Mouse (Mus musculus) lung, embryonic 15.5 days (tissue): ENCODE measurements around the gene Tbc1d10b. TPM values are rescaled to one million over a fixed set of nuclear protein-coding genes. Genes with fewer than 3 reads are reported as not detected.

Experiments
- ATAC-seq: fragments of 200-750 bp; cut with Nextera tagmentation; 2 replicates; pipeline ENCODE4 v1.8.0; 2017; ENCODE audit warnings: moderate number of reproducible peaks, borderline replicate concordance; ENCODE audit not compliant: low FRiP score, low TSS enrichment; ENCODE audit errors: extremely low read depth
- H3K27ac ChIP-seq: fragments of 300-500 bp; sonication (generic); 2 replicates; pipeline ENCODE4 v1.5.1; 2015; ENCODE audit warnings: moderate library complexity, mild to moderate bottlenecking, inconsistent platforms
- H3K27me3 ChIP-seq: fragments of 300-500 bp; sonication (generic); 2 replicates; pipeline ENCODE4 v1.6.1; 2015; ENCODE audit warnings: inconsistent platforms
- H3K36me3 ChIP-seq: fragments of 300-500 bp; sonication (generic); 2 replicates; pipeline ENCODE4 v1.6.1; 2015; ENCODE audit warnings: inconsistent platforms
- H3K4me1 ChIP-seq: fragments of 300-500 bp; sonication (generic); 2 replicates; pipeline ENCODE4 v1.6.1; 2015; ENCODE audit warnings: inconsistent platforms
- H3K4me2 ChIP-seq: fragments of 300-500 bp; sonication (generic); 2 replicates; pipeline ENCODE4 v1.6.1; 2015; ENCODE audit warnings: inconsistent platforms, mild to moderate bottlenecking, moderate library complexity
- H3K4me3 ChIP-seq: fragments of 300-500 bp; sonication (generic); 2 replicates; pipeline ENCODE4 v1.5.1; 2015; ENCODE audit warnings: mild to moderate bottlenecking, inconsistent platforms
- H3K9ac ChIP-seq: fragments of 300-500 bp; sonication (generic); 2 replicates; pipeline ENCODE4 v1.6.1; 2015; ENCODE audit warnings: inconsistent platforms
- H3K9me3 ChIP-seq: fragments of 300-500 bp; sonication (generic); 2 replicates; pipeline ENCODE4 v1.6.1; 2016; ENCODE audit warnings: inconsistent platforms
- WGBS: fragments of 180-500 bp; shearing (Covaris S2); methylation state at CpG from one replicate; pipeline ENCODE4 v1.1.7; 2015; 5-methylcytosine and 5-hydroxymethylcytosine counted together
- polyA plus RNA-seq: library from polyadenylated mRNA; unstranded; fragments of >200 nt; fragmentation: Nextera tagmentation; extraction: Ambion mirVana; gene quantifications from 2 replicates; pipeline ENCODE4 v1.2.1, GENCODE M21; 2015

Gene Tbc1d10b
- polyA plus RNA-seq, 1 experiment from 2014 or later = 29.8 TPM

- 93% methylated on average over 3 of the region's 3 CpGs for WGBS
- Histone ChIP-seq H3K4me3 (no peak overlapping the region), H3K9ac (no peak overlapping the region), H3K36me3 (no peaks in the 10 kb centered on the region), H3K27me3 (no peaks in the 10 kb centered on the region), H3K27ac (no peak overlapping the region), H3K9me3 (no peaks in the 10 kb centered on the region), H3K4me1 (no peaks in the 10 kb centered on the region), H3K4me2 (no peak overlapping the region)
- no peak for ATAC-seq
These were observed 14.8 kb upstream of the Tbc1d10b start for GRCm38 (mm10) chr7:127223106-127223505.

- H3K9me3 ChIP-seq = no peaks in the 10 kb centered on the region
- no peak overlapping the region for H3K4me2 ChIP-seq
- WGBS = 62% methylated on average over 6 of the region's 6 CpGs
- peaks cover 2% of the 10 kb centered on the region; the same call in 1 of the 2 replicates for H3K4me1 ChIP-seq
- H3K27me3 ChIP-seq = no peaks in the 10 kb centered on the region
- ATAC-seq = no peak
- H3K9ac ChIP-seq = no peak overlapping the region
- H3K36me3 ChIP-seq = no peaks in the 10 kb centered on the region
- no peak overlapping the region for H3K27ac ChIP-seq
- H3K4me3 ChIP-seq = no peak overlapping the region
These were observed 12.2 kb upstream of the Tbc1d10b start for GRCm38 (mm10) chr7:127220440-127220839.

GRCm38 (mm10) chr7:127218670-127219069 lies 10.4 kb upstream of the Tbc1d10b start:
- H3K36me3 ChIP-seq = no peaks in the 10 kb centered on the region
- peaks cover 11% of the 10 kb centered on the region for H3K4me1 ChIP-seq
- no peak overlapping the region for H3K4me2 ChIP-seq
- no peak overlapping the region for H3K4me3 ChIP-seq
- H3K9me3 ChIP-seq = no peaks in the 10 kb centered on the region
- no peak overlapping the region for H3K9ac ChIP-seq
- no peak for ATAC-seq
- 88% methylated on average over 4 of the region's 4 CpGs for WGBS
- H3K27ac ChIP-seq = no peak overlapping the region
- no peaks in the 10 kb centered on the region for H3K27me3 ChIP-seq

- Histone ChIP-seq H3K27ac (no peak overlapping the region), H3K4me2 (no peak overlapping the region), H3K27me3 (no peaks in the 10 kb centered on the region), H3K4me1 (peaks cover 11% of the 10 kb centered on the region), H3K9ac (no peak overlapping the region), H3K9me3 (no peaks in the 10 kb centered on the region), H3K36me3 (no peaks in the 10 kb centered on the region), H3K4me3 (no peak overlapping the region)
- ATAC-seq = no peak
- WGBS = 58% methylated on average over 10 of the region's 10 CpGs
These were observed 9.8 kb upstream of the Tbc1d10b start for GRCm38 (mm10) chr7:127217901-127218642.

GRCm38 (mm10) chr7:127217475-127217874 lies 9.2 kb upstream of the Tbc1d10b start:
- no peak for ATAC-seq
- WGBS = 85% methylated on average over 6 of the region's 6 CpGs

GRCm38 (mm10) chr7:127216307-127216706 lies 8.0 kb upstream of the Tbc1d10b start:
- no peak overlapping the region for H3K4me3 ChIP-seq
- H3K9ac ChIP-seq = no peak overlapping the region
- ATAC-seq = no peak
- WGBS = 86% methylated on average over 5 of the region's 5 CpGs
- H3K4me1 ChIP-seq = peaks cover 11% of the 10 kb centered on the region
- H3K4me2 ChIP-seq = no peak overlapping the region
- no peak overlapping the region for H3K27ac ChIP-seq
- H3K9me3 ChIP-seq = no peaks in the 10 kb centered on the region
- H3K36me3 ChIP-seq = no peaks in the 10 kb centered on the region
- no peaks in the 10 kb centered on the region for H3K27me3 ChIP-seq

More at GRCm38 (mm10) chr7:127217475-127217874, 9.2 kb upstream of the Tbc1d10b start:
- Histone ChIP-seq H3K27ac (no peak overlapping the region), H3K27me3 (no peaks in the 10 kb centered on the region), H3K4me1 (peaks cover 11% of the 10 kb centered on the region), H3K9ac (no peak overlapping the region), H3K4me3 (no peak overlapping the region), H3K36me3 (no peaks in the 10 kb centered on the region), H3K4me2 (no peak overlapping the region), H3K9me3 (no peaks in the 10 kb centered on the region)

- no peaks in the 10 kb centered on the region for H3K9me3 ChIP-seq
- H3K36me3 ChIP-seq = no peaks in the 10 kb centered on the region
- 21% methylated on average over 33 of the region's 33 CpGs for WGBS
- no peak overlapping the region for H3K27ac ChIP-seq
- H3K9ac ChIP-seq = peak overlapping the region; percentile 64
- peaks cover 11% of the 10 kb centered on the region for H3K4me1 ChIP-seq
- peak overlapping the region; percentile 34 for H3K4me3 ChIP-seq
- H3K4me2 ChIP-seq = peak overlapping the region; percentile 63
- H3K27me3 ChIP-seq = no peaks in the 10 kb centered on the region
- ATAC-seq = no peak
These were observed 7.0 kb upstream of the Tbc1d10b start for GRCm38 (mm10) chr7:127214981-127215871.

- H3K9ac ChIP-seq = peak overlapping the region; percentile 64
- H3K9me3 ChIP-seq = no peaks in the 10 kb centered on the region
- peak overlapping the region; percentile 34; the same call in 1 of the 2 replicates for H3K4me3 ChIP-seq
- H3K27me3 ChIP-seq = no peaks in the 10 kb centered on the region
- H3K4me2 ChIP-seq = peak overlapping the region; percentile 63
- ATAC-seq = no peak
- no peaks in the 10 kb centered on the region for H3K36me3 ChIP-seq
- H3K4me1 ChIP-seq = peaks cover 11% of the 10 kb centered on the region
- WGBS = 39% methylated on average over 21 of the region's 21 CpGs
- H3K27ac ChIP-seq = no peak overlapping the region
These were observed 6.3 kb upstream of the Tbc1d10b start for GRCm38 (mm10) chr7:127214521-127214920.

- no peaks in the 10 kb centered on the region for H3K36me3 ChIP-seq
- H3K27ac ChIP-seq = no peak overlapping the region
- no peak overlapping the region for H3K9ac ChIP-seq
- 60% methylated on average over 12 of the region's 12 CpGs for WGBS
- H3K4me1 ChIP-seq = peaks cover 14% of the 10 kb centered on the region
- no peaks in the 10 kb centered on the region for H3K27me3 ChIP-seq
- no peak overlapping the region for H3K4me3 ChIP-seq
- no peak for ATAC-seq
- H3K9me3 ChIP-seq = no peaks in the 10 kb centered on the region
- H3K4me2 ChIP-seq = peak overlapping the region; percentile 63; the same call in 1 of the 2 replicates
These were observed 5.7 kb upstream of the Tbc1d10b start for GRCm38 (mm10) chr7:127213930-127214329.

GRCm38 (mm10) chr7:127213485-127213884 lies 5.2 kb upstream of the Tbc1d10b start:
- Histone ChIP-seq H3K4me3 (no peak overlapping the region), H3K4me1 (peaks cover 14% of the 10 kb centered on the region), H3K9ac (no peak overlapping the region), H3K36me3 (no peaks in the 10 kb centered on the region), H3K27ac (no peak overlapping the region), H3K27me3 (no peaks in the 10 kb centered on the region), H3K4me2 (no peak overlapping the region), H3K9me3 (no peaks in the 10 kb centered on the region)
- WGBS = 39% methylated on average over 7 of the region's 7 CpGs
- no peak for ATAC-seq

- Histone ChIP-seq H3K4me1 (peaks cover 14% of the 10 kb centered on the region), H3K36me3 (no peaks in the 10 kb centered on the region), H3K27me3 (no peaks in the 10 kb centered on the region), H3K4me2 (no peak overlapping the region), H3K9me3 (no peaks in the 10 kb centered on the region), H3K4me3 (no peak overlapping the region), H3K9ac (no peak overlapping the region), H3K27ac (no peak overlapping the region)
- no peak for ATAC-seq
- 86% methylated on average over 12 of the region's 12 CpGs for WGBS
These were observed 4.4 kb upstream of the Tbc1d10b start for GRCm38 (mm10) chr7:127212432-127213250.
